Mouse (Mus musculus): ENCODE measurements at regions not wholly inside any gene's neighbourhood (a gene's known extent, or its start where the extent isn't known, plus 50 kb on each side); places are given as distances from the start of the nearest gene placed in this dataset.

DNA sequence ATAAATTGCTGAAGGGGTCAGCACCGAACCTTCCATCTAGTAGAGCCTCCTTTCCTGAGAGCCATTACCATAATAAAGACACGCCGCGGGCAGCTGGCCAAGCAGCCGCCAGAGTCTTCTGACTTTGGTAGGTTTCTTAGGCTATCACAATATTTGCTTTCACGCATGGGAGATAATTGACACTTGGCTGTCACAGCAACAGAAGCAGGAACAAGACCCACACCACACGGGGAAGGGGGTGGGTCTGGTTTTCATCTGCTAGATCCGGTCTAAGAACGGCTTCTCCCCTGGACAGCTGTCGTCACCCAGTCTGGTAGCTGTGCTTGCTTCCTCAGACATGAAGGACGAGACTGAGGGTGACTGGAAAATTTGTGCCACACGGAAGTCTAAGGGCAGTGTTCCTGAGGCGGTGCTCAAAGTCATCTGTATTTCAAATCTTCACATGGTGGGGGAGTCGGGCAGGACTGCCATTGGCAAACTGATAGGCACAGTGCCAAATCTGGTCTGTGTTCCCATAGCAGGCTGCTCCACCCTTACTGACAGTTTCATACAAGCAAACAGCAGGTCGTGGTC is 188.9 kb upstream of the Gm10131 start:
- no peak for TF ChIP-seq CTCF (IDR thresholded peaks at IDR 0.05; ENCODE audit: insufficient read depth, low read depth, low read length)
- no peak for TF ChIP-seq POLR2A (IDR thresholded peaks at IDR 0.05; ENCODE audit: insufficient read depth, low read depth, low read length)
